Mouse (Mus musculus) kidney, embryonic 14.5 days (tissue): Measurements from ENCODE around the gene Rapgef4. TPM values are rescaled to one million over a fixed set of nuclear protein-coding genes. Genes with fewer than 3 reads are reported as not detected.

Source experiments
- ATAC-seq: fragments of 200-750 bp; cut with Nextera tagmentation; 2 replicates; pipeline ENCODE4 v1.8.0; 2017; ENCODE audit warnings: moderate number of reproducible peaks, mild to moderate bottlenecking, moderate TSS enrichment, moderate library complexity; ENCODE audit not compliant: low FRiP score, low TSS enrichment
- H3K27ac ChIP-seq: fragments of 300-500 bp; sonication (generic); 2 replicates; pipeline ENCODE4 v1.5.1; 2014; ENCODE audit warnings: low read depth, mild to moderate bottlenecking, low read length, moderate library complexity, mixed read lengths
- H3K27me3 ChIP-seq: fragments of 300-500 bp; sonication (generic); 2 replicates; pipeline ENCODE4 v1.6.1; 2014; ENCODE audit warnings: mild to moderate bottlenecking, low read length; ENCODE audit not compliant: control insufficient read depth, insufficient read depth
- H3K36me3 ChIP-seq: fragments of 300-500 bp; sonication (generic); 2 replicates; pipeline ENCODE4 v1.6.1; 2014; ENCODE audit warnings: low read length, mixed read lengths; ENCODE audit not compliant: control insufficient read depth, insufficient read depth
- H3K4me1 ChIP-seq: fragments of 300-500 bp; sonication (generic); 2 replicates; pipeline ENCODE4 v1.6.1; 2014; ENCODE audit warnings: low read length, mixed read lengths; ENCODE audit not compliant: control insufficient read depth, insufficient read depth
- H3K4me2 ChIP-seq: fragments of 300-500 bp; sonication (generic); replicated peaks from 2 replicates; pipeline ENCODE4 v1.6.1; 2014; ENCODE audit warnings: low read depth, mild to moderate bottlenecking, low read length
- H3K4me3 ChIP-seq: fragments of 300-500 bp; sonication (generic); 2 replicates; pipeline ENCODE4 v1.5.1; 2014; ENCODE audit warnings: mild to moderate bottlenecking, low read length
- H3K9ac ChIP-seq: fragments of 300-500 bp; sonication (generic); 2 replicates; pipeline ENCODE4 v1.6.1; 2014; ENCODE audit warnings: low read depth, mild to moderate bottlenecking, low read length, moderate library complexity
- H3K9me3 ChIP-seq: fragments of 300-500 bp; sonication (generic); 2 replicates; pipeline ENCODE4 v1.6.1; 2016; ENCODE audit warnings: low read length; ENCODE audit not compliant: control insufficient read depth
- WGBS: fragments of 180-500 bp; shearing (Covaris S2); extraction: QIAGEN DNeasy Blood & Tissue Kit; methylation state at CpG from one replicate; pipeline ENCODE4 v1.1.7; 2014; 5-methylcytosine and 5-hydroxymethylcytosine counted together
- polyA plus RNA-seq: library from polyadenylated mRNA; unstranded; fragments of >200 nt; fragmentation: Nextera tagmentation; extraction: Ambion mirVana; gene quantifications from 2 replicates; pipeline ENCODE4 v1.2.1, GENCODE M21; 2014

Gene Rapgef4
- polyA plus RNA-seq, 1 experiment from 2014 or later, result 4.2 TPM

DNA sequence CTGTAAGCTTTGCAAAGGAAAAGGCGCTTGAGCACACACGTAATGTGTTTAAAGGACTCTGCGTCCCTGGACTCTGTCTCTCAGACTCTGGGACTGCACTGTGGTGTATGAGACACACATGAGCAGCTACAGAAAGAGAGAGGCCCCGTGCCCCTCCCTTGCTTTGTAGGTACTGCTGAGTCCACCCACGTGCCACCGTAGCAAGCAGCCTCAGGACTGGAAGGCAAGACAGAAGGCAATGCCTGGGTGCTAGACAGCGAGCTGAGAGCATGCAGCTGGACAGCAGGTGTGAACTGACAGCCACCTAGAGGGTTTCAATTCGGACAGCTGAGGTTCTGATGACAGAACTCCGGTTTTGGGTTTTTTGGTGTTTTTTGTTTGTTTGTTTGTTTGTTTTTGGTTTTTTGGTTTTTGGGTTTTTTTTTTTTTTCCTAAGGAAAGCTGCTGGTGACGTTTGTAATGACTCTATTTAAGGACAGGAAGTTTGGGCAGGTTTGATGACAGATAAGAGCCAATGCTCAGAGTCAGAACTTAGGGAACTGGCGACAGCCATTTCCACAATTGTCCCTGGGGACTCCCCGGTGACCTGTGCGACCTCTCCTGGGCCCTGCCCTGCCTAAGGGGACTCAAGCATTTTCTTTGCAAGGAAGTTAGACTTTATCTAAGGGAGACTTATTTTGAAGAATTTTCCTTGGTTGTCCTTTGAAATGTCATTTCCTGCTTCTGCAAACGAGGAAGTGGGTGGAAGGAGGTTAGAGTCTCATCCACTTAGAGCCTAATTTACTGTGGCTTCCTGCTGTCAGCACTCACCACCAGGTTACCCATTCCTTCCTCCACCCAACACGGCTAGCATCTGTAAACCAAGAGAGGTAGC is 136.3 kb downstream of the Rapgef4 start:
- Histone ChIP-seq H3K27ac (peak overlapping the region; percentile 48; the same call in 1 of the 2 replicates), H3K4me2 (no peak overlapping the region), H3K4me3 (no peak overlapping the region), H3K36me3 (no peaks in the 10 kb centered on the region), H3K9ac (no peak overlapping the region), H3K4me1 (peaks cover 5% of the 10 kb centered on the region; the same call in 1 of the 2 replicates), H3K9me3 (no peaks in the 10 kb centered on the region), H3K27me3 (no peaks in the 10 kb centered on the region)
- peak; percentile 82; the same call in 1 of the 2 replicates for ATAC-seq
- 36% methylated on average over 15 of the region's 15 CpGs for WGBS

GRCm38 (mm10) chr2:72120211-72120610 is 139.2 kb downstream of the Rapgef4 start:
- 90% methylated on average over 6 of the region's 6 CpGs for WGBS

DNA sequence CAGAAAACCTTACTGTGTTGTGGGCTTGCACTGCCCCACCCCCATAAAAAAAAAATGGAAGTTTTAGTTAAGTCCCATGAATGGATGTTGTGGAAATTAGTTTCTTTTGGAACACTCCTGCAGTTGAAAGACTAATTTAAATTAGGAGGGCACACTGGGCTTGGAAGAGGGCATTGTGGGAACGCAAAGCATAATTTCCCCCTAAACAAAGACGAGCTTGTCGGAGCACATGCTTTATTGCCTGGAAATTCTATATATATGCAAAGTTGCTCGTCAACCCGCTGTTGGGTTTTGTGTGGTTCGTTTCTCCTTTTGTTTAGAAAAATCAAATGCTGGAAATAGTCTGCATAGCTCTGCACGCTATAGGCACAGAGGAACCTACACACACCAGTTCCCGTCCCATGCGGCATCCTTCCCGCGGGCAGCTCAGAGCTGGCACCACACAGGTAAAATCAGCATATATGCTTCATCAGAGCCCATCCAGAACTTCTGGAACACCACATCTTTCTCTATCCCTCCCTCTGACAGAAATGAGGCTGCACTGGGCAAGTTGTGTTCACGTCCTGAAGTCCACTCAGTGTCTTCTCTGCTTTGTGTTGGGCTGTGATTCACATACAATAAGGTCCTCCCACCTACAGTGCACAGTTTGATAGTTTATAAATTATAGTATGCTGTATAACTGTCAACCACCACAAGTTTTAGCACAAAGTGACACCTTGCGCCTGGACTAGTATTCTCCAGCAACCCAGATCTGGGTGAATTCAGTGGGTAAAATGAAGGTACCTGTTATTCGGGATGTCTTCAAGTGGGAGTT is 141.6 kb downstream of the Rapgef4 start:
- no peaks in the 10 kb centered on the region for H3K9me3 ChIP-seq
- no peak overlapping the region for H3K4me2 ChIP-seq
- no peak overlapping the region for H3K4me3 ChIP-seq
- no peak overlapping the region for H3K9ac ChIP-seq
- H3K36me3 ChIP-seq, result no peaks in the 10 kb centered on the region
- H3K27me3 ChIP-seq, result no peaks in the 10 kb centered on the region
- 80% methylated on average over 14 of the region's 14 CpGs for WGBS
- H3K27ac ChIP-seq, result no peak overlapping the region
- no peak for ATAC-seq
- no peaks in the 10 kb centered on the region for H3K4me1 ChIP-seq

More at GRCm38 (mm10) chr2:72120211-72120610, 139.2 kb downstream of the Rapgef4 start:
- Histone ChIP-seq H3K27me3 (no peaks in the 10 kb centered on the region), H3K4me3 (no peak overlapping the region), H3K4me1 (peaks cover 5% of the 10 kb centered on the region; the same call in 1 of the 2 replicates), H3K9ac (no peak overlapping the region), H3K4me2 (no peak overlapping the region), H3K27ac (no peak overlapping the region), H3K36me3 (no peaks in the 10 kb centered on the region), H3K9me3 (no peaks in the 10 kb centered on the region)
- ATAC-seq, result no peak

- ATAC-seq, result no peak
- no peak overlapping the region for H3K9ac ChIP-seq
These were observed 142.8 kb downstream of the Rapgef4 start for GRCm38 (mm10) chr2:72123851-72124250.

GRCm38 (mm10) chr2:72125786-72126185 is 144.7 kb downstream of the Rapgef4 start:
- H3K27me3 ChIP-seq, result no peaks in the 10 kb centered on the region
- no peak overlapping the region for H3K9ac ChIP-seq
- no peak overlapping the region for H3K4me3 ChIP-seq
- H3K4me2 ChIP-seq, result no peak overlapping the region
- no peak overlapping the region for H3K27ac ChIP-seq
- 71% methylated on average over 3 of the region's 3 CpGs for WGBS
- ATAC-seq, result no peak
- H3K9me3 ChIP-seq, result no peaks in the 10 kb centered on the region
- H3K4me1 ChIP-seq, result no peaks in the 10 kb centered on the region
- H3K36me3 ChIP-seq, result no peaks in the 10 kb centered on the region

More at GRCm38 (mm10) chr2:72123851-72124250, 142.8 kb downstream of the Rapgef4 start:
- H3K4me2 ChIP-seq, result no peak overlapping the region
- no peak overlapping the region for H3K4me3 ChIP-seq
- no peaks in the 10 kb centered on the region for H3K9me3 ChIP-seq
- H3K36me3 ChIP-seq, result no peaks in the 10 kb centered on the region
- WGBS, result 70% methylated on average over 5 of the region's 5 CpGs
- H3K27me3 ChIP-seq, result no peaks in the 10 kb centered on the region
- H3K4me1 ChIP-seq, result no peaks in the 10 kb centered on the region
- H3K27ac ChIP-seq, result no peak overlapping the region

- no peak overlapping the region for H3K9ac ChIP-seq
These were observed 145.4 kb downstream of the Rapgef4 start for GRCm38 (mm10) chr2:72126411-72126810.

GRCm38 (mm10) chr2:72129612-72130311 is 148.7 kb downstream of the Rapgef4 start:
- Histone ChIP-seq H3K4me3 (no peak overlapping the region), H3K27ac (no peak overlapping the region), H3K4me1 (no peaks in the 10 kb centered on the region), H3K36me3 (no peaks in the 10 kb centered on the region), H3K9ac (no peak overlapping the region), H3K27me3 (no peaks in the 10 kb centered on the region), H3K9me3 (no peaks in the 10 kb centered on the region), H3K4me2 (no peak overlapping the region)
- ATAC-seq, result no peak
- WGBS, result 84% methylated on average over 8 of the region's 8 CpGs

More at GRCm38 (mm10) chr2:72126411-72126810, 145.4 kb downstream of the Rapgef4 start:
- Histone ChIP-seq H3K4me1 (no peaks in the 10 kb centered on the region), H3K4me3 (no peak overlapping the region), H3K9me3 (no peaks in the 10 kb centered on the region), H3K36me3 (no peaks in the 10 kb centered on the region), H3K4me2 (no peak overlapping the region), H3K27ac (no peak overlapping the region), H3K27me3 (no peaks in the 10 kb centered on the region)
- WGBS, result 85% methylated on average over 2 of the region's 2 CpGs
- no peak for ATAC-seq

DNA sequence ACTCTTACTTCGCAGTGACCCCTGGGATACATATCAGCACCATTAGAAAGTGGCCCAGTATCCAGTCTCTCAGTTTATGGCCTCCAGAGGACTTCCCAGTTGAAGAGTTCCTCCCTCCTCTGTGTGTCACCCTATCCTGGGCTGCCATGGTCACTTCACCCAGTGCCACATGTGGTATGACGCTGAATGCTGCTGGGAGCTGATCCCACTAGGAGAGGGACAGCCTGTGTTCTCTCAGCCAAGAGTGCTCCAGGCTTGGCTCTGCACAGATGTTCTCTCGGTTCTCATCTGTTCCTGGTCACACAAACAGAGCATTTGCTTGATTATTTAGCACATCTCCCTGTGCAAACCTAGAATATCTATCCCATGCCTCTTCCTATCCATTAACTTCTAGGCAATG is 151.2 kb downstream of the Rapgef4 start:
- 69% methylated on average over 3 of the region's 3 CpGs for WGBS
- H3K36me3 ChIP-seq, result no peaks in the 10 kb centered on the region
- H3K4me1 ChIP-seq, result peaks cover 2% of the 10 kb centered on the region; the same call in 1 of the 2 replicates
- H3K27ac ChIP-seq, result no peak overlapping the region
- H3K27me3 ChIP-seq, result no peaks in the 10 kb centered on the region
- no peak overlapping the region for H3K4me3 ChIP-seq
- H3K4me2 ChIP-seq, result no peak overlapping the region
- no peak for ATAC-seq
- no peak overlapping the region for H3K9ac ChIP-seq
- no peaks in the 10 kb centered on the region for H3K9me3 ChIP-seq
